Mouse (Mus musculus): ENCODE results near the gene Kdm4b.

Gene Kdm4b

DNA sequence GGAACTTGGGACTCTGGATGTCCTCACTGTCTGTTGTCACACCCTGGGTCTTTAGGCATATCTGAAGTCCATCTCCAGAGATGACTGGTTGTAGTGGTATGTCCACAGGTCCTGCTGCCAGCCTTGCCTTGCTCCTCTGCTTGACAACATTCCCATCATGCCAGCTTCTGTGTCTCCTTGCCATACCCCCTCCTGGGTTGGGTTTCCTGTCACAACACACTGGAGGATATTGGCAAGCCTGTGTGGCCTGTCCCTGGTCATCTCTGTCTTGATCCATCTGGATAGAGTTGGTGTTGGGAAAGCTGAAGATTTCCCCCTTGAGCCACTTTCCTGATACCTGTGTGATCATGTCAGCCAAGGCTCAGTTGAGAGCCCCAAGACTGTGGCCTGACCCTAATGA, 14.9 kb downstream of the Kdm4b start:
- DNase-seq (ENCODE audit: extremely low read depth, insufficient read length, low spot score), result no peak

DNA sequence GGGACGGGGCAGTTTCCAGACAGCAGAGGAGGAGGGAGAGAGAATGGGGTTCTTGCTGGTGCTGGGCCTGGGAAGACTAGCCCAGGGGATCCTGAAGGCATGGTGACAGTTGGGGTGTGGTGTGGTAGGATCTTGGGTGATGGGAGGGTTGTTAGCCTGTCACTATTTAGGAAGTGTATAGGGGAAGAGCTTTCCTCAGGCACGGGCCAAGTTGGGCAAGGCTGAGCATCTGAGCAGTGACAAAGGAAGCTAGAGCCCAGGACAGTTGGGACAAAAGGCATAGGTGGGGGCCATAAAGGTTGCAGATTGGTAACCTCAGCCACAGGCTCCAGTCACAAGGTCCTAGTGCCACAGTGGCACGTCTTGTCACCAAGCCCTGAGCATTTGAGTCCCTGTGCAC, 17.6 kb downstream of the Kdm4b start:
- DNase-seq (ENCODE audit: extremely low read depth, insufficient read length, low spot score), result no peak

GRCm38 (mm10) chr17:56345364-56345763, 19.5 kb downstream of the Kdm4b start:
- DNase-seq (ENCODE audit: extremely low read depth, insufficient read length, low spot score), result no peak

- DNase-seq (ENCODE audit: extremely low read depth, insufficient read length, low spot score), result no peak
Measured at GRCm38 (mm10) chr17:56348128-56348527, 22.3 kb downstream of the Kdm4b start.

DNA sequence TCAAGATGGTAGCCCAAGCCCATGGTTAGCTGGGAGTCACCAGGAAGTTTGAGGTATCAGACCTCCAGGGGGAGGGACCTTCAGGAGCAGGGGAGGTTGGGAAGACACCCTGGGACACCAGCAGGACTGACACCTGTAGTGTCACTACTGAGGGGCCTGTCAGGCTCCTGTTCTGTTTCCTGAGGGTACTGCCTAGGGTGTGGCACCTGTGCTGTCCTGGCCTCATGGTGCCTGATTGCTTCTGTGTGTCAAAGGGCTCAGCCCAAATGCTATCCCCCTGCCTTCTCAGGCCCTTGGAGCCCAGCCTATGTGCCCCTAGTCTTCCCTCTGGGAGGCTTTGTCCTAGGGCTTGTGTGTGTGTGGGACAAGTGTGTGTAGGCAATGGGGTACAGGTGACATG, 22.7 kb downstream of the Kdm4b start:
- no peak for DNase-seq (ENCODE audit: extremely low read depth, insufficient read length, low spot score)

- DNase-seq (ENCODE audit: extremely low read depth, insufficient read length, low spot score), result peak; percentile 35
Measured at GRCm38 (mm10) chr17:56350694-56351093, 24.8 kb downstream of the Kdm4b start.

DNA sequence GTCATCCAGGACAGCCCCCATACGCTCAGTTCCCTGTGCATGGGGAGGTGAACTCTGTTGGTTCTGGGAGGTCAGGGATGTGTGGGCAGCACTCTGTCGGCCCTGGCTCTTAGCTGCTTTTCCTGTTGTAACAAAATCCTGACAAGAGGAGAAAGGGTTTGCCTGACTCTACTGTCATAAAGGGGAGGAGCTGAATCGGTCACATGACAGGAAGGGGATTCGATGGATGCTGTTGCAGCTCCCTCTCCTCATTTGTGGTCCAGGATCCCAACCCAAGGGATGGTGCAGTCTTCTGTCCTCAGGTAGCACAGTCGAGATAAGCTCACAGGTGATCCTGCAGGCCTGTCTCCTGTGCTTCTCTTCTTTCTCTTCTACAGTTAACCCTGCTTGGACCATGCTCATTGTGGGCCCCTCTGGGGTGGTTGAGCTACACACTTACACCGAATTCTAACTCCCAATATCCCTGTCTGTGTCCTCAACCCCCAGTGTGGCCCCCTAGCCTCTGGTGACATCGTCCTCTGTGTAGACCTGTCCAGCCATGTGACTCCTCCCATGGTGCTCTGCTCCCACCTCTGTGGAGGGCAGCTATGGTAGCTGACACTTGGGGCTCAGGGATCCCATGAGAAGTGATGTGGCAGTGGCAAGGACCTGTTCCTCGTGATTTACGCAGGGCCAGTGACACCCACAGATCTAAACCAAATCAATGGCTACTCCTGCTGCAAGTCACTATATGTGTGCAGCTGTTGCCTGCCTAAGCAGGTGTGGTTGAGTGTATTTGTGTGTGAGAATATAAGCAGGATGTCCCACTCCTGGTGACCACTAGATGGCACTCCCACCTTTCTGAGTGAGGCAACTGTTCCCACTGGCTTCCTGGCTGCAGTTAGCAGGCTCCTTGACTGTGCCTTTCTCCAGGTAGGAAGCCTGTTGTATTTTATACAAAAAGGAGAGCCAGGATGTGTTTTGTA, 31.3 kb downstream of the Kdm4b start:
- peak; percentile 46 for DNase-seq (ENCODE audit: extremely low read depth, insufficient read length, low spot score)

DNA sequence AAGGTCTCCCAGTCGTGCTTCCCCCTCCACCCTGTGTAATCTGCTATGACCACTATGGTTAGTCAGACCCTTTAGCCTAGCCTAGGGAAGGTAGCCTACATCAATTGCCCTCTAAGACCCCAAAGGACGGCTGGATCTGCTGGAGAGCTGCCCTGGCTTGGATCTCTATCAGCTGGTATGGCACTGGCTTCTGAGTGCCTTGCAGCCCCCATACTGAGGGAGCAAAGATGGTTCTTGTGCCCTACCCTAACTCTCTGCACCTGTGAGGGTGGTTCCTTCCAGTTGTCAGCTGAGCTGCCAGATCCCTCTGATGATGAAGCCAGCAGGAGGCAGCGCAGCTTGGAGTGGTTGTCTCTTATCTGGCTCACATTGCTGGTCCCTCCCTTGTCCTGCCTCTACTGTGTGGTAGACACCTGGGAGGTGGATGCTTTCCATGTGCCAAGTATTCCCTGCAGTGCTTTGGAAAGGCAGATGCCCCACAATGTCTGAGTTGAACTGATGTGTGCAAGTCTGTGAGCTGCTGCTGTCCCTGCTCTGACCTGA, 33.4 kb downstream of the Kdm4b start:
- DNase-seq (ENCODE audit: extremely low read depth, insufficient read length, low spot score), result no peak

DNA sequence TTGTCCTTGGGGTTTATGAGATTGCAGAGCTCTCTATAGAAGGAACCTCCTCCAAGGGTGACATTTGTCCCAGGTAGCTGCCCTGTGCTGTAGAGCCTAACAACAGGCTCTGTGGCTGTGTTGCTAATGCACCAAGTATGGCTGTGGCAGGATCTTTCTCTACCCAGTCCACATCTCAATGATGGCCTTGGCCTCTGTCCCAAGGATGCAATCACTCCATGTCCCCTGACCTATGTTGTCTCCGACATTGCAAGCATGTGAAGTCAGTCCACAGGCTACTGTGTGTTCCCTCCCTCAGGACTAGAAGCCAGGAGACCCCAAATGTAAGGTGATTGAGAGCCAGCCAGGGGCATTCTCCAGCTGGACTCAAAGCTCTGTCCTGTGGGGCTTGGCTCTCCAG, 34.0 kb downstream of the Kdm4b start:
- no peak for DNase-seq (ENCODE audit: extremely low read depth, insufficient read length, low spot score)

- DNase-seq (ENCODE audit: extremely low read depth, insufficient read length, low spot score), result peak; percentile 69
Measured at GRCm38 (mm10) chr17:56360451-56360850, 34.6 kb downstream of the Kdm4b start.

DNA sequence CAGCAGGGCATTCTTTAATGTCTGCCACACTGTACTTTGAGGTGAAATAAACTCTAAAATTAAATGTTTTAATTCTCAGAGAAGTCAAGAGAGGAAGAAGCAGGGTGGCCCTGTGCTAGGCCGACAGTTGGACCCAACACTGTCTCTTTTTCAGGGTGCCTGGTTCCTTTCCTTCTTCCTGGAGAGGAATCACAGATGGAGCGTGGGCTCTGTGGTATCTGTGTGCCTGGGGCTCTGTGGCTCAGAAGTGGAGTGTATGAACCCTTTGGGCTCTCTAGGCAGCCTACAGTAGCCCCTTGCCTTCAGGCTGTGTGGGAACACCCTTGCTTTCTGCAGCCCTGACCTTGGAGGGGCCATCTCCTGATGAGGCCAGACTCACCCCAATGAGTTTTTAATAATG, 35.7 kb downstream of the Kdm4b start:
- DNase-seq (ENCODE audit: extremely low read depth, insufficient read length, low spot score), result no peak

DNA sequence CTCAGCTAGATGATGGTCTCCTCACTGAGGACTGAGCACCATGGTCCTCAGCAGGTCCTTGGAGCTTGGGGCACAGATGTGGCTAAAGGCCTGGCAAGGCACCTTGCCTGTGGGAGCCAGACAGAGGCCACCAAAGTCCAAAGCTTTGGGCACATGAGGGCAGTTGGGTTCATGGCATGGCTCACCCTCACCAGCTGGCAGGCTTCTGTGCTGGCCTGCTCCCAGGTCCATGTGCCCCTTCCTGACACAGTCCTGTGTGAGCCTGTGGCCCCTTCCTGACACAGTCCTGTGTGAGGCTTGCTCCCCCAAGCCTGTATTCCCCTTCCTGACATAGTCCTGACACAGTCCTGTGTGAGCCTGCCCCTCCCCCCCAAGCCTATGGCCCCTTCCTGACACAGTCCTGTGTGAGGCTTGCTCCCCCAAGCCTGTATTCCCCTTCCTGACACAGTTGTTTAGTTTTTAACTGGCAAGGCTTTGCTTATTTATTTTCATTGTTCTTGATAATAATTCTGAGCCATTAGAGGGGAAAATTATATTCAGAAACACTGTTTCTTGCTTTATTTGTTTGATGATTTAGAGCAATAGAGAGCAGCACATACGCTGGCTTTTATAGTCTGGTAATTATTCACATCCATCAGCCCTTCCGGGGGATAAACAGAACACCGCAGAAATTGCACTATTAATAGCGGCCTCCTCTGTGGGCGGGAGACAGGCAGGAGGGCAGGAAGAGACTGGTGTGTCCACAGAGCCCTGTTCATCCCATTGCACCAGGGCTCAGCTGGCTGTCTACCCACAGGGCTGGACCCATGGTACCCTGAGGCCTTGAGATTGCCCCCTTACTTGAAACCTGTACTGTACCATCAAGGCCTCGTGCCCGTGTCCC, 40.2 kb downstream of the Kdm4b start:
- no peak for DNase-seq (ENCODE audit: extremely low read depth, insufficient read length, low spot score)

GRCm38 (mm10) chr17:56368291-56368790, 42.5 kb downstream of the Kdm4b start:
- no peak for DNase-seq (ENCODE audit: extremely low read depth, insufficient read length, low spot score)

GRCm38 (mm10) chr17:56370090-56370489, 44.2 kb downstream of the Kdm4b start:
- DNase-seq (ENCODE audit: extremely low read depth, insufficient read length, low spot score), result no peak

DNA sequence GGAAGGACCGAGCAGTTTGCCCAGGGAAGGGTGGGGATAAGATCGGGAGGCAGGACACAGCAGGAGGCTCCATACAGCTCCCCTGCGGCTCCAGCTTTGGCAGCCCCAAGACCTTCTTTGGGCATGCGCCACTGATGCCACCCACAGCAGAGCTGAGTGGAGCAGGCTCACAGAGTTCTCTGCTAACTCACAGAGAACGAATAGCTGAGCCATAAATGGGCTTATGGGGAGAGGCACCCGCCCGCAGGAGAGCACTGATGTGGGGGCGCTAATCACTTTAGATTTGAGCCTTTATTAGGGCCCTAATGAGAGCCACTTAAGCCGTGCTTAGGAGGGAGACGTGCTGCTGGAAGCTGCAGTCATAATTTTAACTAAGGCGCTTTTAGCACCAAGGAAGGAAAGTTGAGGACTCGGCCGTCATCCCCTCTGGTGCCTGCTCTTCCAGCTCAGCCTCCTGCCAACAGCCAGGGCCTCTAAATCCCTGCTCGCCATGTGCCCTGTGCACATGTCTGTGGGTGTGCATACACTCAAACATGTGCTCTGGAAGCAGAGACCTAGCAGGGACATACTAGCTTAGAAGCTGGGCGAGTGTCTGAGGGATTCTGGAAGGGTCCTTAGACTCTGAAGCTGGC, 45.3 kb downstream of the Kdm4b start:
- no peak for DNase-seq (ENCODE audit: extremely low read depth, insufficient read length, low spot score)

DNA sequence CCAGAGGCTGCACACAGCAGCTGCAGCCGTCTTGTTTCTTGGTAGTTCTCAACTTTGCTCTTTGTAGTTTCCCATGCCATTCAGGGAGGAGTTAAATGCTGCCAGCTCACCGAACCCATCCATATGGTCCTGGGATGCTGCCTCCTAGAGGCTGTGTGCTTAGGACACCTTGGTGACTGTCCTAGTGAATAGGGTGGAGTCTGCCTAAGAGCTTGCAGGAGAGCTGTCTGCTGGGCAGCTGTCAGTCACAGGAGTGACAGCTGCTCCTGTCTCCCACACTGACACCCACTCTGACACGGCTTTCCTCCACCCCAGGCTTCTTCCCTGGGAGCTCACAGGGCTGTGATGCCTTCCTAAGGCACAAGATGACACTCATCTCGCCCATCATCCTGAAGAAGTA, 46.2 kb downstream of the Kdm4b start:
- DNase-seq (ENCODE audit: extremely low read depth, insufficient read length, low spot score), result no peak

DNA sequence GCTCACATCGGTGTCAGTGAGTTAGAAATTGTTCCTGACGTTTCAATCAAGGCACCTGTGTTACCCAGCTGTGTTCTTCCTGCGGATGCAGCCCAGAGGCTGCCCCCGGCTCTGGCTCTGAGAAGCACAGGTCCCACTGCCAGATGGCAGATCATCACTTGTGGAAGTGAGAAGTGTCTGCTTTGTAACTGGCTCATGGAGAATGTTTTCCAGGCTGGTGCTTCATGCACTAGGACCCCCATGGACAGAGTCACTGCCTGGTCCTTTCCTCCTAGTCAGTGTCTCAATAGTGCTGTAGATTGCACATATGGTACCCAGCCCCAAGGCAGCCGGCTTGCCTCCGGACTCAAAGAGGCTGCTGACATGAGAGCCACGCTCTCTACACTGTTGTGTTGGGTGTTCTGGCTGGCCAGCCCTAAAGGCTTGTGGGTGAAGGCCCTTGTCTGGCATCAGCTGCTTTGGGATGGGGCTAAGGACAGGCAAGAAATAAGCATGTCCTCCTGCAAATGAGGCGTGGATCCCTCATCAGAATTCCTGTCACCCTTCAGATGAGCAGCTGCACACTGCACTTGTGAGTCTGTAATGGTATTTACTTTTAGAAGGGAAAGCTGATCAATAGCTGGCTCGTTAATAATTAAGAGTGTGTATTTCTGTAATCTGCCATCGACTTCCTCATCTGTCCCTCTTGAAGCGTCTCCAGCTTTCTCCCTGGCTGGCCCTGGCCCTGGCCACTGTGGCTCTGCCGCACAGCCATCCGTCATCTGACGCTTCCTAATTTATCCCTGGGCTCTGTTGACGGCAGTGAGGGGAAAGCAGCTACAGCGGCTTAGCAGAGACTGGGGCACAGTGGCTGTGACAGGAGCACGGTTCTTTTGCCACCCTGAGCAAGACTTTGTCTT, 47.5 kb downstream of the Kdm4b start:
- no peak for DNase-seq (ENCODE audit: extremely low read depth, insufficient read length, low spot score)

DNA sequence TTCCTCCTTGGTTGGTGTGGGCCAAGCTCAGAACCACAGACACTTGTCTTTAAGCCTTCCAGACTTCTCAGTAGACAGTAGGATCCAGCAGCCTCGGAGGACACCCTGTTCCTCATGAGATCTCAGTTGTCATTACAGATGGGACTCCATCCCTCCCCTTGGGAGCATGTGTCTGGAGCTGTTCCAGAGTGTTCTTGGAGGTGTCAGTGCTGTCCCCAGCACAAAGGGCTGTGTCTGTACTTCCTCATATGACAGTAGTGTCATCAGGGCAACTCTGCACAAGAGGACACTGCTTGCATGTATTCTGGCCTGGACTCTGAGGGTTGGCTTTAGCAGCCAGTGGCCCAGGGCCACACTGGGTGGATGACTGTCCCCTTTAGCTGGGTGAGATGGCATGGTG, 49.0 kb downstream of the Kdm4b start:
- DNase-seq (ENCODE audit: extremely low read depth, insufficient read length, low spot score), result no peak

DNA sequence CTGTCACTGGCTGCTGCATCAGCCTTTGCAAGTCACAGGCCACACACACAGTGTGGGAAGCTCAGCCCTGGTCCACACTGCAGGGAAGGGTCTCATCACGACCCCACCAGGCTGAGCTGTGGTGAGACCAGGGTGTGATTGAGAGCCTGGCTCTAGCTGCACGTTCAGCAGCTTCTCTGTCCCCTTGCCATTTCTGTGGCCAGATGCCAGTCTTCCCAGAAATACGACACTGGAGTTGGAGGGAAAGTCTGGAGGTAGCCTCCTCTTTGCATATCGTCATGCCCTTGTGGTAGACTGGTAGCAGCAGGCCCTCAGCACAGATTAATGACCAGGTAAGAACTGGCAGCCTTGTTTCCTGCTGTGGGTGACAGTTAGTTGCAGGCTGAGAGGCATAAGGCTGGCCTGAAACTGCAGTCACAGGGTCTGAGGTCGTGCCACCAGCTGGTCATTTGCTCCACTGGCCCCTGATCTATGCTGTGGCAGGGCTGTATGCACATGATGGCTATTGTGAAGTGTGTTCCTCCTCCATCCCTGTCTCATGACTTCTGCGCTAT, 53.5 kb downstream of the Kdm4b start:
- DNase-seq (ENCODE audit: extremely low read depth, insufficient read length, low spot score), result no peak
